Mouse (Mus musculus) neutrophil, adult 5-6 weeks (primary cell): ENCODE data around the gene Erbin. TPM values are rescaled to one million over a fixed set of nuclear protein-coding genes. Genes with fewer than 3 reads are reported as not detected.
A peak's percentile ranks its signal among the peaks of the same experiment; 100 is the strongest.

ENCODE experiments used
- ATAC-seq: fragments of 151-379, 151-347 bp; 2 replicates; pipeline ENCODE4 v1.8.0; 2017; ENCODE audit warnings: mild to moderate bottlenecking, moderate TSS enrichment; ENCODE audit not compliant: insufficient number of reproducible peaks, poor library complexity, low FRiP score, severe bottlenecking; ENCODE audit errors: extremely low read depth
- total RNA-seq: library from RNA; stranded (forward); fragments of 200-1000 nt; gene quantifications from 2 replicates; pipeline ENCODE4 v1.2.3, GENCODE M21; 2017

Erbin gene
- total RNA-seq, 1 experiment from 2014 or later, result 170 TPM

GRCm38 (mm10) chr13:103841287-103842201, 78.8 kb downstream of the Erbin start:
- ATAC-seq, result no peak

GRCm38 (mm10) chr13:103838619-103839018, 81.7 kb downstream of the Erbin start:
- ATAC-seq, result no peak

- no peak for ATAC-seq
These were observed 90.6 kb downstream of the Erbin start for GRCm38 (mm10) chr13:103829623-103830135.

GRCm38 (mm10) chr13:103822270-103822669, 98.0 kb downstream of the Erbin start:
- ATAC-seq, result no peak

- no peak for ATAC-seq
These were observed 100.9 kb downstream of the Erbin start for GRCm38 (mm10) chr13:103819377-103819776.

- no peak for ATAC-seq
These were observed 102.4 kb downstream of the Erbin start for GRCm38 (mm10) chr13:103817935-103818334.

- no peak for ATAC-seq
These were observed 112.8 kb downstream of the Erbin start for GRCm38 (mm10) chr13:103807464-103807863.

GRCm38 (mm10) chr13:103806210-103806851, 114.0 kb downstream of the Erbin start:
- ATAC-seq, result no peak

- no peak for ATAC-seq
These were observed 116.6 kb downstream of the Erbin start for GRCm38 (mm10) chr13:103803721-103804120.

GRCm38 (mm10) chr13:103801021-103801420, 119.3 kb downstream of the Erbin start:
- ATAC-seq, result no peak

- no peak for ATAC-seq
These were observed 125.4 kb downstream of the Erbin start for GRCm38 (mm10) chr13:103794688-103795543.

GRCm38 (mm10) chr13:103779922-103780585, 140.3 kb downstream of the Erbin start:
- peak; percentile 51 for ATAC-seq

GRCm38 (mm10) chr13:103777126-103777525, 143.2 kb downstream of the Erbin start:
- ATAC-seq, result no peak

- peak; percentile 70 for ATAC-seq
These were observed 146.1 kb downstream of the Erbin start, which contains the start of gene Srek1 for GRCm38 (mm10) chr13:103774119-103774757. Gene Srek1, minus strand, starts transcription at chr13:103774608.

- peak; percentile 53 for ATAC-seq
These were observed 146.8 kb downstream of the Erbin start for GRCm38 (mm10) chr13:103773407-103774118.

GRCm38 (mm10) chr13:103772917-103773316, 147.4 kb downstream of the Erbin start:
- no peak for ATAC-seq

GRCm38 (mm10) chr13:103770821-103771220, 149.5 kb downstream of the Erbin start:
- no peak for ATAC-seq
